8 mouse cellular contexts compared by ENCODE assay signal in the genomic region with DNA sequence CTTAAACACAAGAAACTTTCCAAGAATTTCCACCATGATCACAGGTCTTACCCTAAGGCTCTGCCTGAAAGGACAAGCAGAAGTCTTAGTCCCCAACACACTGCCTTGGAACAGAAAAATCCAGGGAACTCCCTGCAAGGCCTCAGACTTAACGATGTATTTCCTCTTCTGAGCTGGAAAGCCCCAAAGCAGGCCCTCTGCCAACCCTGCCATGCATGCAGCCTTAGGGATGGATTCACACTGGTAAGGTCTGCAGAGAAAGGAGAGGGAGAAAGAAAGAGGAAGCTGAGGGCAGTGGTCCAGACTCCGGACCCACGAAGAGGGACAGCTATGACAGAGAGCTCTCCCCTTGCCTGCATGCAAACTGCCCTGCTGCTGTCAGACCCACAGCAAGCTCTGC. TPM values are rescaled to one million over a fixed set of nuclear protein-coding genes. Genes with fewer than 3 reads are reported as not detected.
DNase-seq lines count a peak whose midpoint lies in the region; ATAC-seq and TF ChIP-seq lines count a peak whose summit lies in the region.

No protein-coding gene starts in this region.

- no peak for TF ChIP-seq CTCF in ES-Bruce4 (IDR thresholded peaks at IDR 0.05; ENCODE audit: low read depth, low read length)
- no peak for TF ChIP-seq CTCF in intestine, postnatal 0 days (IDR thresholded peaks at IDR 0.05; ENCODE audit: low read depth)

- 61% methylated on average over 3 of the region's 3 CpGs for WGBS in forebrain, embryonic 10.5 days
- WGBS in forebrain, embryonic 11.5 days = 60% methylated on average over 3 of the region's 3 CpGs
- WGBS in forebrain, embryonic 15.5 days = 35% methylated on average over 3 of the region's 3 CpGs
- 41% methylated on average over 3 of the region's 3 CpGs for WGBS in intestine, postnatal 0 days

- no peaks in the 10 kb centered on the region for H3K9me3 ChIP-seq in forebrain, embryonic 10.5 days
- no peaks in the 10 kb centered on the region for H3K9me3 ChIP-seq in forebrain, embryonic 11.5 days (ENCODE audit: control insufficient read depth, low read length)
- no peaks in the 10 kb centered on the region for H3K9me3 ChIP-seq in ES-Bruce4 (replicated peaks; ENCODE audit: control insufficient read depth, insufficient read depth, low read length, poor library complexity, severe bottlenecking)
- H3K9me3 ChIP-seq in forebrain, embryonic 15.5 days = no peaks in the 10 kb centered on the region
- H3K9me3 ChIP-seq in intestine, postnatal 0 days (ENCODE audit: control insufficient read depth) = no peaks in the 10 kb centered on the region

- no peak for ATAC-seq in forebrain, embryonic 11.5 days (replicated peaks; ENCODE audit: low FRiP score)
- ATAC-seq in forebrain, embryonic 15.5 days (replicated peaks) = no peak
- ATAC-seq in intestine, postnatal 0 days = no peak
- no peak for ATAC-seq in monocyte, adult 5-6 weeks (replicated peaks; ENCODE audit: insufficient number of reproducible peaks, low FRiP score, low TSS enrichment, poor library complexity, severe bottlenecking)

- no peak for TF ChIP-seq POLR2A in ES-Bruce4 (IDR thresholded peaks at IDR 0.05; ENCODE audit: insufficient read depth, low read length)

- no peak overlapping the region for H3K4me2 ChIP-seq in forebrain, embryonic 11.5 days (ENCODE audit: low read depth, low read length, severe bottlenecking)
- peak overlapping the region; percentile 71 for H3K4me2 ChIP-seq in forebrain, embryonic 15.5 days (replicated peaks)
- H3K4me2 ChIP-seq in intestine, postnatal 0 days (replicated peaks; ENCODE audit: low read depth) = peak overlapping the region; percentile 80

- H3K27me3 ChIP-seq in forebrain, embryonic 10.5 days (ENCODE audit: poor library complexity, severe bottlenecking) = peaks cover 18% of the 10 kb centered on the region
- H3K27me3 ChIP-seq in forebrain, embryonic 11.5 days (ENCODE audit: control insufficient read depth, insufficient read depth, low read length) = peaks cover 2% of the 10 kb centered on the region; the same call in 1 of the 2 replicates
- H3K27me3 ChIP-seq in ES-Bruce4 (ENCODE audit: control insufficient read depth, insufficient read depth, low read length, poor library complexity, severe bottlenecking) = no peaks in the 10 kb centered on the region
- H3K27me3 ChIP-seq in forebrain, embryonic 15.5 days = peaks cover 4% of the 10 kb centered on the region; the same call in 1 of the 2 replicates
- no peaks in the 10 kb centered on the region for H3K27me3 ChIP-seq in intestine, postnatal 0 days (replicated peaks; ENCODE audit: control insufficient read depth, insufficient read depth, low read length)

- peak overlapping the region; percentile 87 for H3K4me3 ChIP-seq in forebrain, embryonic 10.5 days
- no peak overlapping the region for H3K4me3 ChIP-seq in forebrain, embryonic 11.5 days (ENCODE audit: low read depth, low read length)
- peak overlapping the region; percentile 51 for H3K4me3 ChIP-seq in ES-Bruce4 (ENCODE audit: low read depth, low read length)
- peak overlapping the region; percentile 96 for H3K4me3 ChIP-seq in forebrain, embryonic 15.5 days
- H3K4me3 ChIP-seq in intestine, postnatal 0 days (ENCODE audit: low read depth, low read length) = no peak overlapping the region

- H3K27ac ChIP-seq in forebrain, embryonic 10.5 days = peak overlapping the region; percentile 44; the same call in 1 of the 2 replicates
- H3K27ac ChIP-seq in forebrain, embryonic 11.5 days (ENCODE audit: low read depth, low read length) = no peak overlapping the region
- 0 out of 2 replicates have a peak overlapping the region, but pooled peaks have one; percentile 9 for H3K27ac ChIP-seq in ES-Bruce4 (ENCODE audit: insufficient read depth, low read length)
- peak overlapping the region; percentile 88 for H3K27ac ChIP-seq in forebrain, embryonic 15.5 days (replicated peaks)
- 0 out of 2 replicates have a peak overlapping the region, but pooled peaks have one; percentile 35 for H3K27ac ChIP-seq in intestine, postnatal 0 days (ENCODE audit: low read depth, low read length)

- no peak for TF ChIP-seq EP300 in ES-Bruce4 (IDR thresholded peaks at IDR 0.05; ENCODE audit: insufficient read depth, low read depth, low read length)

- H3K4me1 ChIP-seq in forebrain, embryonic 10.5 days = peaks cover 43% of the 10 kb centered on the region
- H3K4me1 ChIP-seq in forebrain, embryonic 11.5 days (replicated peaks; ENCODE audit: control insufficient read depth, insufficient read depth, low read length) = peaks cover 4% of the 10 kb centered on the region; the same call in 1 of the 2 replicates
- peaks cover 2% of the 10 kb centered on the region for H3K4me1 ChIP-seq in ES-Bruce4 (ENCODE audit: control insufficient read depth, insufficient read depth, low read length)
- peaks cover 39% of the 10 kb centered on the region for H3K4me1 ChIP-seq in forebrain, embryonic 15.5 days
- H3K4me1 ChIP-seq in intestine, postnatal 0 days (replicated peaks; ENCODE audit: control insufficient read depth, insufficient read depth, low read length) = no peaks in the 10 kb centered on the region

- H3K9ac ChIP-seq in forebrain, embryonic 11.5 days (ENCODE audit: low read length) = no peak overlapping the region
- no peak overlapping the region for H3K9ac ChIP-seq in ES-Bruce4 (ENCODE audit: low read depth, poor library complexity, severe bottlenecking)
- H3K9ac ChIP-seq in forebrain, embryonic 15.5 days (replicated peaks) = no peak overlapping the region
- no peak overlapping the region for H3K9ac ChIP-seq in intestine, postnatal 0 days (ENCODE audit: low read depth, low read length)

- DNase-seq in forebrain, embryonic 10.5 days (ENCODE audit: extremely low spot score, low spot score) = no peak
- no peak for DNase-seq in forebrain, embryonic 11.5 days (ENCODE audit: low spot score)
- peak; percentile 61 for DNase-seq in lung, postnatal 10 days
- no peak for DNase-seq in layer of hippocampus, postnatal 14 days (ENCODE audit: low spot score in 2 of 2)

- H3K36me3 ChIP-seq in forebrain, embryonic 10.5 days (replicated peaks) = 0 out of 2 replicates have a peak, but pooled peaks cover 5% of the 10 kb centered on the region
- no peaks in the 10 kb centered on the region for H3K36me3 ChIP-seq in forebrain, embryonic 11.5 days (ENCODE audit: control insufficient read depth, insufficient read depth, low read length)
- H3K36me3 ChIP-seq in ES-Bruce4 (ENCODE audit: control insufficient read depth, insufficient read depth, low read length, poor library complexity, severe bottlenecking) = no peaks in the 10 kb centered on the region
- no peaks in the 10 kb centered on the region for H3K36me3 ChIP-seq in forebrain, embryonic 15.5 days
- no peaks in the 10 kb centered on the region for H3K36me3 ChIP-seq in intestine, postnatal 0 days (ENCODE audit: control insufficient read depth, insufficient read depth)

RNA-seq across cellular contexts. Expression of a gene that starts 2.2 kb away (rescaled TPM):
- 12.1 and 13.0 TPM in 2 replicates for polyA plus RNA-seq in forebrain, embryonic 10.5 days (2016; fragmentation: Nextera tagmentation; extraction: Ambion mirVana)
- 18.3 and 21.4 TPM in 2 replicates for polyA plus RNA-seq in forebrain, embryonic 11.5 days (2014; fragmentation: Nextera tagmentation; extraction: Ambion mirVana)
- polyA plus RNA-seq in ES-Bruce4 (2011; ENCODE audit: insufficient read depth, insufficient read length, low read depth, missing spikeins) = 18.4 and 19.7 TPM in 2 replicates
- 28.4 and 29.7 TPM in 2 replicates for polyA plus RNA-seq in forebrain, embryonic 15.5 days (2015; fragmentation: Nextera tagmentation; extraction: Ambion mirVana)
- polyA plus RNA-seq in intestine, postnatal 0 days (2015; fragmentation: Nextera tagmentation; extraction: Ambion mirVana) = 7.4 and 8.2 TPM in 2 replicates
- 11.8 to 23.2 TPM (median 17.6 TPM) in 3 replicates for total RNA-seq in monocyte, adult 5-6 weeks (2017)
- 10 to 100 TPM; 39.0 to 39.7 TPM for total RNA-seq in layer of hippocampus, postnatal 14 days (2021)

Comparison
In these comparisons a context has a peak if more than half of its experiments do, and no peak if none do; other contexts are left out.
1. H3K4me3 ChIP-seq: peak in forebrain, embryonic 10.5 days (single experiment), ES-Bruce4 (single experiment) and forebrain, embryonic 15.5 days (single experiment); none in forebrain, embryonic 11.5 days (single experiment) and intestine, postnatal 0 days (single experiment).